Comparison of ENCODE assay signal across 13 mouse cellular contexts in genomic region chr6:126353346-126353745, GRCm38 (mm10).
A peak's percentile ranks its signal among the peaks of the same experiment; 100 is the strongest.
DNase-seq lines count a peak whose midpoint lies in the region; ATAC-seq and TF ChIP-seq lines count a peak whose summit lies in the region.
"Had no signal": no experiment of that assay in that cellular context is flagged by ENCODE, and none has a peak within 500 bp of the region (broad histone marks: within the 10 kb centered on the region; RNA-seq: fewer than 3 reads in every experiment).

No protein-coding gene starts in this region.

- H3K4me2 ChIP-seq in forebrain, postnatal 0 days (ENCODE audit: low read depth), result no peak overlapping the region
- no peak overlapping the region for H3K4me2 ChIP-seq in forebrain, embryonic 13.5 days
- H3K4me2 ChIP-seq in lung, embryonic 14.5 days, result no peak overlapping the region
- H3K4me2 ChIP-seq in intestine, postnatal 0 days (replicated peaks; ENCODE audit: low read depth), result no peak overlapping the region
- H3K4me2 ChIP-seq: limb, embryonic 13.5 days; neural tube, embryonic 12.5 days had no signal

- no peak overlapping the region for H3K9ac ChIP-seq in forebrain, postnatal 0 days
- no peak overlapping the region for H3K9ac ChIP-seq in forebrain, embryonic 13.5 days
- no peak overlapping the region for H3K9ac ChIP-seq in lung, embryonic 14.5 days
- H3K9ac ChIP-seq in intestine, postnatal 0 days (ENCODE audit: low read depth, low read length), result no peak overlapping the region
- H3K9ac ChIP-seq: limb, embryonic 13.5 days; neural tube, embryonic 12.5 days had no signal

- H3K4me1 ChIP-seq in forebrain, postnatal 0 days (ENCODE audit: insufficient read depth), result no peaks in the 10 kb centered on the region
- peaks cover 15% of the 10 kb centered on the region; the same call in 1 of the 2 replicates for H3K4me1 ChIP-seq in forebrain, embryonic 13.5 days
- H3K4me1 ChIP-seq in lung, embryonic 14.5 days (ENCODE audit: insufficient read depth), result no peaks in the 10 kb centered on the region
- H3K4me1 ChIP-seq in lung, adult 2 months (ENCODE audit: control insufficient read depth, insufficient read depth, low read length), result no peaks in the 10 kb centered on the region
- no peaks in the 10 kb centered on the region for H3K4me1 ChIP-seq in intestine, postnatal 0 days (replicated peaks; ENCODE audit: control insufficient read depth, insufficient read depth, low read length)
- H3K4me1 ChIP-seq: megakaryocyte, embryonic 14.5 days; neural tube, embryonic 12.5 days had no signal

- H3K27ac ChIP-seq in forebrain, postnatal 0 days (ENCODE audit: low read depth, low read length), result no peak overlapping the region
- no peak overlapping the region for H3K27ac ChIP-seq in forebrain, embryonic 13.5 days
- no peak overlapping the region for H3K27ac ChIP-seq in lung, embryonic 14.5 days (ENCODE audit: low read depth)
- H3K27ac ChIP-seq in intestine, postnatal 0 days (ENCODE audit: low read depth, low read length), result no peak overlapping the region
- H3K27ac ChIP-seq: limb, embryonic 13.5 days; neural tube, embryonic 12.5 days had no signal

- no peak overlapping the region for H3K4me3 ChIP-seq in forebrain, postnatal 0 days (ENCODE audit: low read depth, low read length)
- no peak overlapping the region for H3K4me3 ChIP-seq in forebrain, embryonic 13.5 days
- H3K4me3 ChIP-seq in lung, embryonic 14.5 days (ENCODE audit: low read depth, low read length), result no peak overlapping the region
- no peak overlapping the region for H3K4me3 ChIP-seq in lung, adult 2 months (replicated peaks; ENCODE audit: extremely low read depth, low read depth, low read length)
- no peak overlapping the region for H3K4me3 ChIP-seq in intestine, postnatal 0 days (ENCODE audit: low read depth, low read length)
- H3K4me3 ChIP-seq: limb, embryonic 13.5 days; megakaryocyte, embryonic 14.5 days; neural tube, embryonic 12.5 days had no signal

- TF ChIP-seq POLR2A in lung, adult 2 months (IDR thresholded peaks at IDR 0.05; ENCODE audit: borderline replicate concordance, extremely low read depth, low read depth, low read length), result no peak

- DNase-seq in forebrain, postnatal 0 days, result peak; percentile 52
- peak; percentile 74 for DNase-seq in lung, embryonic 14.5 days
- no peak for DNase-seq in lung, adult 2 months
- DNase-seq in adrenal gland, postnatal 14 days, result peak; percentile 44
- DNase-seq in cerebellum, postnatal 14 days, result peak; percentile 89 to 94
- DNase-seq in urinary bladder, postnatal 4 days (ENCODE audit: low spot score in 2 of 2), result no peak
- DNase-seq: spleen, adult 18-20 months; thymus, adult 18-20 months had no signal

- peak; percentile 66 for ATAC-seq in forebrain, postnatal 0 days
- no peak for ATAC-seq in forebrain, embryonic 13.5 days
- no peak for ATAC-seq in lung, embryonic 14.5 days (ENCODE audit: insufficient read depth)
- ATAC-seq in intestine, postnatal 0 days, result no peak

- 6% methylated on average over 2 of the region's 2 CpGs for WGBS in forebrain, postnatal 0 days
- WGBS in forebrain, embryonic 13.5 days, result 17% methylated on average over 2 of the region's 2 CpGs
- 8% methylated on average over 2 of the region's 2 CpGs for WGBS in lung, embryonic 14.5 days
- WGBS in lung, adult 2 months, result 14% methylated on average over 2 of the region's 2 CpGs
- WGBS in intestine, postnatal 0 days, result 44% methylated on average over 2 of the region's 2 CpGs

- no peaks in the 10 kb centered on the region for H3K27me3 ChIP-seq in forebrain, postnatal 0 days (ENCODE audit: insufficient read depth, low read length)
- H3K27me3 ChIP-seq in forebrain, embryonic 13.5 days, result no peaks in the 10 kb centered on the region
- H3K27me3 ChIP-seq in lung, embryonic 14.5 days (ENCODE audit: insufficient read depth, low read length), result no peaks in the 10 kb centered on the region
- no peaks in the 10 kb centered on the region for H3K27me3 ChIP-seq in intestine, postnatal 0 days (replicated peaks; ENCODE audit: control insufficient read depth, insufficient read depth, low read length)
- H3K27me3 ChIP-seq: limb, embryonic 13.5 days; megakaryocyte, embryonic 14.5 days; neural tube, embryonic 12.5 days had no signal

- H3K9me3 ChIP-seq in forebrain, postnatal 0 days (ENCODE audit: low read length), result no peaks in the 10 kb centered on the region
- no peaks in the 10 kb centered on the region for H3K9me3 ChIP-seq in forebrain, embryonic 13.5 days (replicated peaks)
- H3K9me3 ChIP-seq in lung, embryonic 14.5 days (ENCODE audit: low read depth, low read length), result no peaks in the 10 kb centered on the region
- no peaks in the 10 kb centered on the region for H3K9me3 ChIP-seq in intestine, postnatal 0 days (ENCODE audit: control insufficient read depth)
- H3K9me3 ChIP-seq: limb, embryonic 13.5 days; megakaryocyte, embryonic 14.5 days; neural tube, embryonic 12.5 days had no signal

- TF ChIP-seq CTCF in forebrain, postnatal 0 days (IDR thresholded peaks at IDR 0.05; ENCODE audit: low read depth), result no peak
- no peak for TF ChIP-seq CTCF in lung, embryonic 14.5 days (IDR thresholded peaks at IDR 0.05; ENCODE audit: low read depth)
- no peak for TF ChIP-seq CTCF in lung, adult 2 months (IDR thresholded peaks at IDR 0.05; ENCODE audit: insufficient read depth, low read length)
- TF ChIP-seq CTCF in intestine, postnatal 0 days (IDR thresholded peaks at IDR 0.05; ENCODE audit: low read depth), result no peak

- H3K36me3 ChIP-seq in forebrain, postnatal 0 days (ENCODE audit: insufficient read depth), result no peaks in the 10 kb centered on the region
- H3K36me3 ChIP-seq in forebrain, embryonic 13.5 days (ENCODE audit: poor library complexity, severe bottlenecking), result no peaks in the 10 kb centered on the region
- no peaks in the 10 kb centered on the region for H3K36me3 ChIP-seq in lung, embryonic 14.5 days (ENCODE audit: insufficient read depth)
- no peaks in the 10 kb centered on the region for H3K36me3 ChIP-seq in intestine, postnatal 0 days (ENCODE audit: control insufficient read depth, insufficient read depth)
- H3K36me3 ChIP-seq: limb, embryonic 13.5 days; neural tube, embryonic 12.5 days had no signal

Comparison
In these comparisons a context has a peak if more than half of its experiments do, and no peak if none do; other contexts are left out.
1. DNase-seq: peak in forebrain, postnatal 0 days (single experiment), lung, embryonic 14.5 days (single experiment), adrenal gland, postnatal 14 days (single experiment) and cerebellum, postnatal 14 days (2 of 2); none in lung, adult 2 months (single experiment) and urinary bladder, postnatal 4 days (0 of 2).